Mouse (Mus musculus): Measurements from ENCODE around the gene Gm40193.
"Not testable (repeated sequence)": the region's sequence is repeated elsewhere in the genome, so short reads cannot be mapped to it uniquely, and the experiment has no call there.

DNA sequence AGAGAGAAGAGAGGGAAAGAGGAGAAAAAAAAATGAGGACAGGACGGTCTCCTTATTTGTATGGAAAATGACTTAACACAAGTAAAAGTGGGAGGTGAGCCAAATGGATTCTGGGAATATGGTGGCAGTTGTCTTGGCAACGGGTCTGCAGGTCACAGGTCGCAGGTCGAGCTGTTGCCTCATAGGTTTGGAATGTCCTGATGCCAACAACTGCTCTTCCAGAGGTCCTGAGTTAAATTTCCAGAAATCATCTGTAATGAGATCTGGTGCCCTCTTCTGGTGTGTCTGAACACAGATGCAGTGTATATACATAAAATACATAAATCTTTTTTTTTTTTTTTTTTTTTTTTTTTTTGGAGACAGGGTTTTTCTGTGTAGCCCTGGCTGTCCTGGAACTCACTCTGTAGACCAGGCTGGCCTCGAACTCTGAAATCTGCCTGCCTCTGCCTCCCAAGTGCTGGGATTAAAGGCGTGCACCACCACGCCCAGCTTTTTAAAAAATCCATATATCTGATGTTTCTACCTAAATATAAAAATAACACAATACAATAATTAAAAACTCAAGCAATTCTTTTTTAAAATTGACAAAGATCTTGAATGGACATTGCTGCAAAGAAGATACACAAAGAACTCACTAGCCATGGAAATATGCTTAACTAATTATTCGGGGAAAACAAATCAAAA, 9.3 kb downstream of the Gm40193 start:
- not testable (repeated sequence) for TF ChIP-seq CTCF (conservative IDR thresholded peaks at IDR 0.05; ENCODE audit: low read length); NANOG (IDR thresholded peaks at IDR 0.05; ENCODE audit: borderline replicate concordance, low read length)

Data from E14TG2a.4 (cell line).